Mouse (Mus musculus) frontal cortex, postnatal 10 days (tissue): ENCODE results near the gene Nf1.

Experiments used
- DNase-seq, 2 experiments: peaks; one replicate each; pipeline ENCODE4 v3.0.0; 2022; ENCODE audit warnings: low spot score in 2 of 2, mixed read lengths in 1 of 2

Gene Nf1

DNA sequence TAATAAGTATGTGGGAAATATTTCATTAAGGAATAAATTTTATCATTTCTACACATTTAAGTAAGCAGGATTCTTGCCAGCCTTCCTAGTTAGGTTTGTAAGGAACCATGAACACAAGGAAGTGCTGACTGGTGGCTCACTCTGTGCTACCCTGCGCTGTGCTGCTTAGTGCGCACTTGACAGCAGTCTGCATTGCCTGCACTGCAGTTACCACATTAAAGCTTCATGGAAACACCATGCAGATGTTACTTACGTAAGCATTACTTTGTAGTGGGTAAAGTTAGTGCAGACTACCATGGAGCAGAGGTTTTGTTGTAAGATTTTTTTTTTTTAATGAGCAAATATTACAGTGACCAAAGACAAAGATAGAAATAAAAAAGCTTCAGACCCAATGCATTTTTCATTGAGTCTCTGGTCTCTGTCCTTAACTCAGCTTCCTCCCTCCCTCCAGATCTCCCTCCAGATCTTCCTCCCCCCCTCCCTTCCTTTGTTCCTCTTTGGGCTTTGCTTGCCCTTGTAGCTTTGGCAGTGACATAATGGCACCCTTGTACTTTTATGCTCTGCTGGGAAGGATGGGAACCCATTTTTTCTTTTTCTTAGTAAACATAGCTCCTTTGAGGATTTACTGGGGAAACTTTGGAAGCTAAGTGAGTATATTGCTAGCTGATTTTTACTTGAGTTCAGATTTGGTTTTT lies 121.4 kb downstream of the Nf1 start:
- DNase-seq: no peak

DNA sequence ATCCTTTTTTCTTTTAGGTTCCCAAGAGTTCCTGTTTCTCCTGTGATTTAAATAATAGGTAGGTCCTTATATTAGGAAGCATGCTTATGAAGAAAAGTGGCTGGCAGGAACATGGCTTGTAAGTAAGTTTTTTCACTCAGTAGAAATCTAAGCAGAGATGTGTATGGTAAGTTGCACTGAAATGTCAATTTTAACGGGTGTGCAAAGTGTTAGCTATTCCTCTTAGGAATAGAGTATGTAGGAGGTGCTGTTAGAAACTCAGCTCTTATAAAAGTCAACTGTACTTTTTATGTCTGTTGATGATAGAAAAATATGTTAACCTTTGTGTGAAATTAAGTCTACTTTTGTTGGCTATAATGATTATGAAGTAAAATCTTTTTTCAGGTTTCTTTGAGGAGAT lies 128.6 kb downstream of the Nf1 start:
- DNase-seq: no peak

GRCm38 (mm10) chr11:79483392-79483791 lies 143.9 kb downstream of the Nf1 start:
- DNase-seq: no peak

DNA sequence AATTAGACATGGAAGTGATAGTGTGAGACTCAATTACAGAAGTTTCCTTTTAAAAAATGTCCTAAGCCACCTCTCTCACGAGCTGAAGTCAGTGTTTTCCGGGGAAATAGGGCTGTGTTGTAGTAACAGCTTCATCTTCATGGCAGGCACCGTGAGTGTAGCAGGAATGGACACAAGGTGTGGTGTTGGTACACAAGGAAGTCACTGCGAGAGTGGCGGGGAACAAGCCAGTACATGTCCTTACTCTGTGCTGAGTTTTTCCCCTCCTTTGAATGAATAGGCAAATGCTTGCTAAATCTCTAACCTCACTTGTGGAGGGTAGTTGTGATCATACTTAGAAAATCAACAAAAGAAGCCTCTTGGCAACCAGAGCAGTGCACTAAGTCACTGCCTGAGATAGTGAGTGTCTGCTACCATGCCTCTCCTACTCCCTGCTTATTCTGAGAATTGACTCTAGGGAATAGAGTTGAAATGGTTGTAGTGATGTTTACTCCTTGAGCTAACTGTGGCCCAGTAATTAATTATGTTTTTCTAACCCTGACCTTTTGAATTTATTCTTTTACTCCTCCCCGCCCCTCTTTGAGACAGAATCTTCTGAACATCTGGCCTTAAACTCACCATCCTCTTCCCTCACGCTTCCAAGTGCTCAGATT lies 144.5 kb downstream of the Nf1 start:
- DNase-seq: no peak

DNA sequence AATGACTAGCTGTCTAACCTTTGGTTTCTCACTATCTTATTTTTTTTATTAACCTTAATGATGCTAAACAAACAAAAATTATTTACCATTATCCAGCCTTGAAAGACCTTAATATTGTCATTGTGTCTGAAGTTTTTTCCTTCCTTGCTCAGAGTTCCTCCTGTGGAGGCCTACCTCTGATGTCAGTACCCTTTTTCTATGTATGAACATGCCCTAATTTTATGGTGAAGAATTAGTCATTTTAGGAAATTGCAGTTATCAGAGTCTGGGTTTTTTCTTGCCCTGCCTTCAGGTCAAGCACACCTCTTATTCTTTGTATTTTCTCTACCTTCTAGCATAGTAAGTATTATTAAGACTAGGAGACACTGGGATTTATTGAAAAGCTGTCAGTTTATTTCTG lies 145.2 kb downstream of the Nf1 start:
- no peak for DNase-seq

- no peak for DNase-seq
Measured at GRCm38 (mm10) chr11:79494976-79495800, 155.7 kb downstream of the Nf1 start.

- no peak for DNase-seq
Measured at GRCm38 (mm10) chr11:79502917-79503316, 163.4 kb downstream of the Nf1 start.

DNA sequence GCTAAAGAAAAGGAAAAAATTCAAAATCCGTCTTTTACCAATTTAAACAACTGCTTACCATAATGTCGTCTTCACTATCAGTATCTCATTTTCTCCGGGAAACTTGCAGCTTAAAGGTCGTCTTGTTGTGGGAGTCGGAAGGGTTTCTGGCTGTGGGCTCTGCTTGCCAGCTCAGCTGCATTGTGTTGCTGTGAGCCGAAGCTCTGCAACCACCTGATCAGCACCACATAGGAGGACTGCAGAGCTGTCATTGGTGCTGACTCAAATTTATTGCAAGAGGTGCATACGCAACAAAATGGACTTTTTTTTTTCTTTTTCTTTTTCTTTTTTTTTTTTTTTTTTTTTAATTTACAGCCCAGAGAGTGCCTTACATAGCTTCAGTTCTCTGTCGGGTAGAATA lies 164.4 kb downstream of the Nf1 start, which contains the start of gene Omg:
TSS of gene Omg (minus strand) at position 240 of the 400 bp plus-strand sequence.
- DNase-seq: peak; percentile 51 to 60

GRCm38 (mm10) chr11:79504506-79504905 lies 165.0 kb downstream of the Nf1 start:
- DNase-seq: no peak

DNA sequence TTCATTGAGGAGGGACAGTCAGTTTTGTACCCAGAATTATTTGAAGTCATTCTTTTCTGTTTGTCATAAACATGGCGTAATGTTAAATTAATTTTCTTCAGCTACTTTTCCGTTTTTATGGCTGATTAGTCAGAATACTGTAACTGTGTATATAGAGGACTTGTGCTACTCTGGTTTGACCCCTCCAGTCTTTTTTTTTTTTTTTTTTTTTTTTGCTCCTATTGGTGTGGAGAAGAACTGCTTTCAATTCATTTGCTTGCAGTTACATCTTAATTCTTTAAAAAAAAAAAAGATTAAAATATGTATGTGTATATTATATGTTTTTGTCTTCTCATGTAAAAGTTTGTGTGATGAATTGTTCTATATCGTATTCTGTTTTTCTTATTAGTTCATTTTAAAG lies 172.5 kb downstream of the Nf1 start:
- DNase-seq: no peak

- DNase-seq: no peak
Measured at GRCm38 (mm10) chr11:79515331-79515730, 175.8 kb downstream of the Nf1 start.

GRCm38 (mm10) chr11:79515798-79516197 lies 176.3 kb downstream of the Nf1 start:
- DNase-seq: no peak

DNA sequence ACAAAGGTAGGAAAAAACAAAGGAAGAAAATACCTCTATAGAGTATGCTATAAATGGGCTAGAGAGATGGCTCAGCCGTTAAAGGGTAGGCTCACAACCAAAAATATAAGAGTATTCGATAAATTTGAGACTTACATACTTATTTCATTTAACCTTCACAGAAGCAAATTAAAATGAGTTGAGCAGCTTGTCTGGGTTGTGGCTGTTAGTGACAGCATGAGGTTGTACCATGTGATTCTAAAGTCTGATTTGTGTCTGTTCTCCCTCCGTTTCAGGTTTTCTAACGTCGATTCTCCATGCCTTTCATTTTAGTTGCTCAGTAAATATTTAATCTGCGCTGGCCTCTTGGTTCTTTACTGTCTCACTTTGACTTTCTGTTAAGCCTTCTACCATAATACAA lies 179.8 kb downstream of the Nf1 start:
- DNase-seq: no peak

- no peak for DNase-seq
Measured at GRCm38 (mm10) chr11:79519878-79520291, 180.4 kb downstream of the Nf1 start.

DNA sequence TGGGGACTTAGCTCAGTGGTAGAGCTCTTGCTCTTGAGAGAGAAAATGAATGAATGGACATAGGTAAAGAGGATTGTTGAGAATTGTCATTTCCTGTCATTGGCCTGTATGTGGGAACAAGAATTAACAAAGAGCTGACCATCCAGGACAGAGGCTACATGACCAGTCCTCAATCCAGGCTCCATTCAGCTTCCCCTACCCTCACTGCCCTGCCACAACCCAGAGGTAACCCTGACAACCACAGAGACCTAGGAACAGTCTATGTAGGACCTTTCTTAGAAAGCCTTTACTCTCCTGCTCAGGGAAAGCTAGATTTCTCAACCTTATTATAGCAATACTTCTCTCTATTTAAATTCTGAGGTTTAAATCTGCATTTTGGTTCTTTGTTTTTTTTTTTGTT lies 181.3 kb downstream of the Nf1 start:
- DNase-seq: no peak

DNA sequence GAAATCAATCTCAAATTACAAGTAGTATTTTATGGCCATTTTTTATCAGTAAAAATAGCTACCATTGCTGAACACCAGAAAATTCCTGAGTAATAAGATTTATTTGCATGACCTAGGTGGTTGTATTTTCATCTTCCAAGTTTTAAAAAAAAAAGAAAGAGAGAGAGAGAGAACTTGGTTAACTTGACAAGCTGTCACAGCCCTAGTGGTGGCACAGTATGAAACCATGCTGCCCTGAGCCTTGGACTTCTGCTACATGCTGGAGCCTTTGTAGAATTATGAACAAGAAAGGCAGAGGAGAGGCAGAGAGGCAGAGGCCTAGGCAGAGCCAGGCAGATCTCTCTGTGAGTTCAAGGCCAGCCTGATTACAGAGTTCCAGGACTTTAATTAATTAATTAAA lies 182.4 kb downstream of the Nf1 start:
- no peak for DNase-seq

GRCm38 (mm10) chr11:79522944-79523343 lies 183.5 kb downstream of the Nf1 start:
- DNase-seq: no peak

DNA sequence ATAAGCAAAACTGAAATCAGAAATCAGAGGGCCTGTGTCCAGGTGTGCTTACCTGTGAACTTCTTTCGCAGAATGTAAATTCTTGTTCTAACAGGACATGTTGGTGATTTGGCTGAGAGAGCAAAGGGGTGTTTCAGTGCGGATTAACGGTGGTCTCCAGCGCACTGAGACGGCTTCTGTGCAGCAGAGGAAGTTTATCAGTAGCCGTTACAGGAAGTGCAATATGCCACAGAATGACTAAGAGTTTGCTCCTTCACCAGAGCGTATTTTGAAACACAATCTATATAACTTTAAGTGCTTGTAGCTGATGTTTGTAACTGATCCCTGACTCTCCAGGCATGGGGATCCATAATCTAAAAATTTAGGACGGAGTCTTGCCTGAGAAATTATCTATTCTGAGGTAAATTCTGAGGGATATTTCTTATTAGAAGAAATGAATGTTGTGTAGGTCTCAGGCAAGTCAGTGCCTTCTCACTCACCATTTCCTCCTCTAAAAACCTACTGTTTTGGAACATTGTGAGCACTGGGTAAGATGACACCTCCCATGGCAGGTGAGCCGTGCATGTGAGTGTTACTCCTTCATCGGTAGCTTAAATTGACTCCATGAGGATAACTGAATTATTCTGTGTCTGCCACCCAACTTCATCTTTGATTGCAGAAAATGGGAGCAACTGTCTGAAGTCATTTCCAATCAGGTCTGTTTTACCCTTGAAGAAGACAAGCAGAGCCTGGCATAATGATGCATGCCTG lies 184.2 kb downstream of the Nf1 start, which contains the start of gene Evi2b:
TSS of gene Evi2b (minus strand) at position 203 of the 750 bp plus-strand sequence.
- DNase-seq: no peak

DNA sequence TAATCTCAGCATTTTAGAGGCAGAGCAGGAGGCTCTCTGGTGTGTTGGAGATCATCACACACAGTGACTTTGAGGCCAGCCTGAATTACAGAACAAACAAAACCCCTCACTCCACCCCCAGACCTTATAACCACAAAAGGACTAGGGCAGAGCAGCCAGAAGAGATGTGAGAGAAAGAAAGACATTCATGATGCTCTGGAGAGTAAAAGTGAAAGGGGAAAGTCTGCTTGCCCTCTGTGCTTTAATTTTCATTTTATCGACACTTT lies 184.8 kb downstream of the Nf1 start:
- no peak for DNase-seq

- no peak for DNase-seq
Measured at GRCm38 (mm10) chr11:79526549-79526948, 187.1 kb downstream of the Nf1 start.

DNA sequence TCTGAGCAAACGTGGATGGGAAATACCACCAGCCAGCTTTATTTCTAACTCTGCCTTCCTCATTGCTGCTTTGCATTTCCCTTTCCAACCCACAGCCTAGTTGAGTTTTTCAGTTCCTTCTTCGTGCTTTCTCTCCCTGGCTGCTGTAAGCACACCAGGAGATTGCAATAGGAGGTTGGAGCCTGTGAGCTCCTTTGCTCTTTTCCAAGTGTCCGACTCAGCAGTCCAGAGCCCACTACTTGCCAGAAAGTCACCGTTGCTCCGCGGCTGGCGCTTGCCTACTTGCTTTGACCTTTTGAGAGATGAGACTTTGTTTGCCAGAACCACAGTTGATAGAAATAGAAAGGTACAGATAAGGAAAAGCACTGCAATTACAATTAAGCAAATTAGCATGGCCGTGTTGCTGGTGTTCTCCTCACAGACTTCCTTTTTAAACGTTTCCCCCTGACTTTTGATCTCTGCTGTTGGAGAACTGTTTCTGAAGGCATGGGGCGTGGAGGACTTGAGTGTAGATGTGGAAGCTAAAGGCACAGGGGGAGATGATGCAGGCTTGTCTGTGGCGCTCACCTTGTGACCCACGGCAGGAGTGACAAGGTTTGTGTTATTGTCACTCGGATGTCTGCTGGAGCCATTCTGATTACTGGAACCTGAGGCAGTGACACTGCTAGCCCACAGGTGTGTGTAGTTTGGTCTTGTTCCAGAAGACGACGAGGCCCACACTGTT lies 187.7 kb downstream of the Nf1 start:
- DNase-seq: no peak
